Mouse (Mus musculus): ENCODE measurements around the gene Sugp2.

DNA sequence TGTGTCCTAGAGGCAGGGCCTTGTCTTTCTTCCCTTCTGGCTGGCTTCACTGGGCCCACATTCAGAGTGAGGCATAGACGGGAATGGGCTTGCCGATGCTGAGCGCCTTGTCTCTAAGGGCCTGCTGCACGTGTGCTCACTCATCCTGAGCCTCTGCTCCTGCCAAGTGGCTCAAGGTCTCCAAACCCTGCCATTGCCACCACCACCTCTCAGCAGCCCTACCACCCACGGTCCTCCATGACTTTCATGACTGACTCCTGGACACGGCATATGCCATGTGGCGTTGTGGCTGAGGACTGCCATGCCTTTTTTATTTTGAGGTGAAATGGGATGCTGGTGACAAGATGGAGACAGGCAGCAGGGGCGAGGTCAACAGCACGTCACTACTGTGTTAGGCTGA is 3.2 kb upstream of the Sugp2 start:
- TF ChIP-seq EP300 (IDR thresholded peaks at IDR 0.05; ENCODE audit: insufficient read depth, low read depth, low read length) (no peak), CTCF (IDR thresholded peaks at IDR 0.05; ENCODE audit: low read depth, low read length) (no peak), POLR2A (IDR thresholded peaks at IDR 0.05; ENCODE audit: insufficient read depth, low read length) (no peak)

All from ES-Bruce4 (cell line).